Mouse (Mus musculus) cerebral cortex, adult 2 months (tissue): ENCODE measurements around the gene Rnf24.

Experiments used
- WGBS: fragments of 180-500 bp; shearing (Covaris S2); methylation state at CpG from one replicate; pipeline ENCODE4 v1.1.7; 2018; 5-methylcytosine and 5-hydroxymethylcytosine counted together

The Rnf24 gene

GRCm38 (mm10) chr2:131330548-131330947 is 22.1 kb downstream of the Rnf24 start:
- 91% methylated on average over 3 of the region's 3 CpGs for WGBS

DNA sequence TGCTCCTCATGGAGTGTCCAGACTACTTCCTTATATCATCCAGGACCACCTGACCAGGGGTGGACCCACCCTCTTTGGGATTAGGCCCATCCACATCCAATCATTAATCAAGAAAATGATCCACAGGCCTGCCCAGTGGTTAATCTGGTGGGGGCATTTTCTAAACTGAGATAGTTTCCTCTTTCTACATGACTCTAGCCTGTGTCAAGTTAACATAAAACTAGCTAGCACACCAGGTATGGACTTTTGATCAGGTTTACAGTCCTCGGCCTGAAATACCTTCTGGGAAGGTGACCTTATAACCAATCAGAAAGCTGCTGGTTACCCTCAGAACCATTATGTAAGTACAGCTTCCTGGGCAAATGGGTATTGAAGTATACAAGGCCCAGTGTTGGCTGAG is 23.7 kb downstream of the Rnf24 start:
- 100% methylated on average over 1 of the region's 1 CpGs for WGBS

GRCm38 (mm10) chr2:131326044-131326443 is 26.6 kb downstream of the Rnf24 start:
- 44% methylated on average over 3 of the region's 3 CpGs for WGBS

DNA sequence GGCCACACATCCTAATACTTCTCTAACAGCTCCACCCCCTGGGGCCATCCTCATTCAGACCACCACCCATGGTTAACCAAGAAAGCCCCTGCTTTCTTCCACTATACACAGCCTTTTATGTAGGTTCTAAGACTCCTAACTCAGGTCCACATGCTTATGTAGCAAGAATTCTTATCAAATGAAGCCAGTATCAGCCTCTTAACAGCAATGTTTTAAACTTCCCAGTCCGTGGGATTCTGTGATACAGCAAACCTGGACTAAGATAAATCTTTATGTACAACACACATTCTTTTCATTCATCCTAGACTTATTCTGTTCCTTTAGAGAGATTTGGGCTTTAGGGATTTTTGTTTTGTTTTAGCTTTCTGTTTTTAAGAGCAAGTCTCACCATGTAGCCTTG is 29.0 kb downstream of the Rnf24 start:
- 78% methylated on average over 1 of the region's 1 CpGs for WGBS

GRCm38 (mm10) chr2:131321192-131321591 is 31.5 kb downstream of the Rnf24 start:
- WGBS, result 11% methylated on average over 3 of the region's 3 CpGs

DNA sequence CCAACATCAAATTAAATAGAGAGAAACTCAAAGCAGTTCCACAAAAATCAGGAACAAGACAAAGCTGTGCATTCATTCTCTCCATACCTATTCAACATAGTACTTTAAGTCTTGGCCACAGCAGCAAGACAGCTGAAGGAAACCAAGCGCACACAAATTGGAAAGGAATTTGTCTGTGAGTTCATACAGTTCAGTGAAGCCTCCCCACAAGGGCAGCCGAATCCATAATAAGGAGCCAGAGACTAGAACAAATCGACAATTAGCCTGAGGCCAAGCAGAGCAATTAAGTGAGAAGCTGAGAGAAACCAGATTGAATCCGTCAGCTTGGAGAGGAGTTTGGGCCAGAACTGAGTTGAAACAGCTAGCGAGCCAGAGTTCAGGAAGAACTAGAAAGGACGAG is 33.3 kb downstream of the Rnf24 start:
- 69% methylated on average over 6 of the region's 6 CpGs for WGBS

GRCm38 (mm10) chr2:131316167-131316566 is 36.5 kb downstream of the Rnf24 start:
- 93% methylated on average over 2 of the region's 2 CpGs for WGBS

GRCm38 (mm10) chr2:131309296-131309695 is 43.4 kb downstream of the Rnf24 start:
- WGBS, result 70% methylated on average over 6 of the region's 6 CpGs

- WGBS, result 78% methylated on average over 2 of the region's 2 CpGs
Observed at GRCm38 (mm10) chr2:131307822-131308221, 44.9 kb downstream of the Rnf24 start.

DNA sequence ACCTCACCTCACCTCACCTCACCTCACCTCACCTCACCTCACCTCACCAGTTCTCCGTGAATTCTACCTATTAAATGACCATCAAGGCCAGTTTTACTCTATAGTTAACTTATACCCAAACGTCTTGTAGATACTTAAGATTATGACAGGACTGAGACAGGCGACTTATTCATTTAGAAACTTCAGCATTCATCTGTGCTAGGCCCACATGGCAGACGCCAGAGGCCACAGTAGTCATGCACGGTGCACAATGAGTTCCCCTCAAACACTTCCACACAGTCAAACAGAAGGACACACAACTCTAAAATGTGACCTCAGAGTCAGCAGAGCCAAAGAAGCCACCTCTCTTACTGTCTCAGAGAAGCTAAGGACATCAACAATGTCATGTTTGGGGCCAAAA is 45.3 kb downstream of the Rnf24 start:
- 83% methylated on average over 5 of the region's 5 CpGs for WGBS

- WGBS, result 72% methylated on average over 1 of the region's 1 CpGs
Observed at GRCm38 (mm10) chr2:131305226-131305625, 47.5 kb downstream of the Rnf24 start.

GRCm38 (mm10) chr2:131304497-131304896 is 48.2 kb downstream of the Rnf24 start:
- 82% methylated on average over 9 of the region's 9 CpGs for WGBS

DNA sequence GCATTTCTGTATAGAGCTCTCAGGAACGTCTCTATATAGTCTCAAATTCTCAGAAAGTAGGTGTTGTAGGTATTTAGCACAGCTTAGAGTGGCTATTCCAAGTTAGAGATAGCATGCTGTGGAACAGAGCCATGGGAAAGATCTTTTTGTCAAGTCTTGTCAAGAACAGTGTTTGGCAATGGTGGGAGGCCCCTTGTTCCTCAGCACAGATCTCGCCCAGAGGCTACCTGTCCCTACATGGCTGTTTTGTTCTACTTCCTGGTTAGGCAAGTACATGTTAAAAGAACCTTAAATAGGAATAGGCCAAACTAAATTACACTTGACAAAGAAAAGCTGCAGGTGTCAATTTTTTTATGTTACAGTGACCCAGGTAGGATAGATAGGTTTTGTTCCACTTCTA is 52.2 kb downstream of the Rnf24 start:
- WGBS, result 62% methylated on average over 2 of the region's 2 CpGs

GRCm38 (mm10) chr2:131298674-131299073 is 54.0 kb downstream of the Rnf24 start:
- 56% methylated on average over 7 of the region's 7 CpGs for WGBS

DNA sequence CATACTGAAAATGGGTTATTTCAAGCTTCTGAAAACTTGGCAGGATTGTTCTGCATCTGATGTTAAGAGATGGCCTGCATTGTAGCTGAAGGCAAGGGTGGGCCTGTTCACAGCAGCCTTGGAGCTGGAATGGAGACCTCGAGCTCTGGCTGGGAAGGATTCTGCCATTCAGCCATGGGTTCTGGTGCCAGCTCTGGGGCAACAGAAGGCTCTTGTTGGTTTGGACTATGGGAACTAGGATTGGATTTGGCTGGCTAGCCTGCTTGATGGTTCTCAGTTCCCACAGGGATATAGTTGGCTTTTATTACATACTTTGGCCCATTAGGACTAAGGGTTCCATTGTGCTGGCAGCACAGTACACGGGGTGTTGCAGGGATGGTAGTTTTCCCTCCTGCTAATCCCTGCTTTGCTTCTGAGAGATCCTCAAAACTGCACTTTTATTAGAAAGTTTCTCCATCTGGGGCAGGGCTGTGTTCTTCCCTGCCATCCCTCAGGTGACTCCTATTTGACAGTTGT is 55.9 kb downstream of the Rnf24 start:
- WGBS, result 55% methylated on average over 2 of the region's 2 CpGs

GRCm38 (mm10) chr2:131286276-131286675 is 66.4 kb downstream of the Rnf24 start:
- WGBS, result 67% methylated on average over 1 of the region's 1 CpGs

DNA sequence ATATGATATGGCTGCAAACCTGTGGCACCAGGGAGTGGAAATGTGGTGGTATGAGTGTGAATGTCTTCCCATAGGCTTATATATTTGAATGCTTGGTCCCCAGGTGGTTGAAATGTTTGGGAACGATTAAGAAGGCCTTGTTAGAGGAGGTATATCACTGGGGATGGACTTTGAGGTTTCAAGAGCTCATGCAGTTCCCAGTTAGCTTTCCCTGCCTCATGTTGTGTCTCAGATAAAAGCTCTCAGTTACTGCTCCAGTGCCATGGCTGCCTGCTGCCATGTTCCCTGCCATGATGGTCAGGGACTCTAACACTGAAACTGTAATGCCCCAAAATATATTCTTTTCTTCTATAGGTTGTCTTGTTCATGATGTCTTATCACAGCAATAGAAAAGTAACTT is 71.1 kb downstream of the Rnf24 start:
- 94% methylated on average over 1 of the region's 1 CpGs for WGBS

DNA sequence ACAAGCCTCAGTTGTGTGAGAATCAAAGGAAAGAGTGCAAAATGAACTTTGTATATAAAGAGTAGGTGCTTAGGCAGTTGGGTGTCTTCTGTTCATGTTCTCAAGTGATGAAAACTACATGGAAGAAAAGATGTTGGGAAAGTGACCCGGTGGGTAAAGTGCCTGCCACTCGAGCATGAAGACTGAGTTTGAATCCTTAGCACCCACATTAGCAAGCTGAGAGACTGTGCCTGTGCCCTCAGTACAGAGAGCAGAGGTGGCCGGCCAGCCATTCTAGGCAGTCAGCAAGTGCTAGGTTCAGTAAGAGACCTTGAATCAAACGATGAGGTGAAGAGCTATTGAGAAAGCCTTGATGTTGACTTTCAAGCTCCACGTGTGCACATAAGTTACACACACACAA is 76.0 kb downstream of the Rnf24 start:
- WGBS, result 89% methylated on average over 5 of the region's 5 CpGs

GRCm38 (mm10) chr2:131275493-131275892 is 77.2 kb downstream of the Rnf24 start:
- WGBS, result 72% methylated on average over 3 of the region's 3 CpGs

DNA sequence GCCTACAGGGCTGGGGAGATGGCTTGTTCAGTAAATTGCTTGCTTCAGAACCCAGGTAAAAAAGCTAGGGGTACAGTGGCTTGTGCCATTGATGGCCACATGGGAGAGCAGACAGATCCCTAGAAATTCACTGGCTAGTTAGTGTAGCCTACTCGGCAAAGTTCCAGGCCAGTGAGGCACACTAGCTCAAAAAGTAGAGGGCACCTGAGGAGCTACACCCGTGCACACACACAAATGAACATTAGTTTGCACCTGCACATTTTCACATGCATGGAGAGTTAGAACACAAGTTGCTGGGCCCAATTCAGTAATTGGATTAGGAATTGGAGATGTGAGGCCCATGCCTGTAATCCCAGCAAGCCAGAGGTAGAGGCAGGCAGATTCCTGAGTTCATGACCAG is 87.6 kb downstream of the Rnf24 start:
- 80% methylated on average over 2 of the region's 2 CpGs for WGBS

DNA sequence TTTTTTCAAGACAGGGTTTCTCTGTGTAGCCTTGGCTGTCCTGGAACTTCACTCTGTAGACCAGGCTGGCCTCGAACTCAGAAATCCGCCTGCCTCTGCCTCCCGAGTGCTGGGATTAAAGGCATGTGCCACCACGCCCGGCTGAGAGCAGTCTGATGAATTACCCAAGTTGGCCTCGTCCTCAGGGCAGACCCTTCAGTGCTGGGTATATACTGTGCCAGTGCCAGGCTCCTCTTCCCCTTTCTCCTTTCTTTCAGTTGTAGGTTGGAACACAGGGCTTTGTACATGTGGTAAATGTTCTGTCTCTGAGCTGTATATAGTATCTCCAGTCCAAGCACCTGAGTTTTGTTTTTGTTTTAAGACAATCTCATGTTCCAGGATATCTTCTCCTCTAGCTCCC is 88.7 kb downstream of the Rnf24 start:
- 59% methylated on average over 6 of the region's 6 CpGs for WGBS

DNA sequence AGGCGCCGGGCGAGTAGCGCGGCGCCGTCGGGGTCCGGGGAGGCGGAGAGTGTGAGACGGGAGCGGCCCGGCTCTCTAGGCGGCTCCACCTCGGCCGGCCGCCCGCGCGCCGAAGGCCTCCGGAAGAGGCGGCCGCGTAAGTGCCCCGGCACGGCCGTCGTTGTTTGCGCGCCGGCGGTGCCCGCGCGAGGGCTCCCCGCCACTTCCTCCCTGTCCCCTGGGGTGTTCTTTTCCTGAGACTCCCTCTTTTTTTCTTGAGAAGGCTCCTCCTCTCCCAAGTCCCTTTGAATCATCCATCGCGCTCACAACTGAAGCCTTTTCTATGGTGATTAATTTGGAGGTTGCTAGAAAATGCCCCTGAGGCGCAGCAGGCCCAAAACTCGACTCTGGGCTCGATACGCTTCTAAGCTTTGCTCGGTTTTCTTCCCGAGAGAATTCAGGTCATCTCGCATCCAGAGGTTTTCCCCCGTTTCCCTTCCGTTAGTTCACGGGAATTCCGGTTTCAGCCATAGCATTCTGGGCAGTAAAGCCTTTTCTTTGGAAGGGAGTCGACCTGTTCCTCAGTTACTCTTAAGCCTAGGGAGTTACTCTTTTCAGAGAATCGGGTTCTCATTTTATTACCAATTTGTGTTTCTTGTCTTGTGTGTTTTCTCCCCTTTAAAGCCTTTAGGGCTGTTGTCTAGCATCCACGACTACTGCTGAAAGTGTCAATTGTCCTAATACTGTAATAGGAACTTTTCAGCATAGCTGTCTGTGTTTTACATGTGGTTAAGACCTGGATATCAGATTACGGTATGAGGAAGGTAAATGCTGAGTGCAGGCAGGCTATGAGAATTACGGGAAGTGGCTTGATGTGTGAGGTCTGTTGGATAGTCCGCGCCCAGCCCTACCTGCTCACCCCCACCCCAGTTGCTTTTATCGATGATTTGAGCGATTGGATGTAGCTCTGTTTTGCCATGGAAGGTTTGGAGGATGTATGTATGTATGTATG is 89.7 kb downstream of the Rnf24 start:
- under 1% methylated on average over 51 of the region's 59 CpGs for WGBS

DNA sequence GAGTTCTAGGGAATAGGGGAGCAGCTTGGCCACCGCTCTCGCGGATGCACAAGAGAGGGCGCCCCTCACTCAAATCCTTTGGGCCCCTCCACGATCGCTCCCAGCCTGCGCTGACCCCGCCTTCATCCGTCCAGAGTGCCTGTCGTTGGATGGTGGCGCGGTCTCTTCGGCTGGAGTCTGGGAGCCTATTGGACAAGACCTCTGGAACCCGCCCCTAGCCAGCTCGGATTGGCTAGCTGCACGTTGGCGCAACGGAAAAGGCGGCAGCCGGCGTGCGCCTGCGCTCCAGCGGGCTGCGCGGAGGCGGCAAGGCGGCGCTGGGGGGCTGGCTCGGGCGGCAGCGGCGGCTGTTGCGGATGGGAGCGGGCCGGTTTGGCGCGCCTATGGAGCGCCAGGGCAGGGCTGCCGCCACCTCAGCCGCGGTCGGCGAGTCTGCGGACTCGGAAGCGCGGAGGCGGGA is 90.4 kb downstream of the Rnf24 start, which contains the start of gene Pank2:
Pank2 (plus strand) TSS at position 283 of the 460 bp plus-strand sequence.
- under 1% methylated on average over 48 of the region's 49 CpGs for WGBS
